Mouse (Mus musculus) mesoderm, embryonic 11.5 days (tissue): ENCODE results near the gene Hist1h3i.
A peak's percentile ranks its signal among the peaks of the same experiment; 100 is the strongest.

ENCODE experiments used
- DNase-seq: peaks from one replicate; pipeline ENCODE4 v3.0.0-alpha.2; 2012; ENCODE audit warnings: low read depth, low spot score

Gene Hist1h3i

GRCm38 (mm10) chr13:21734010-21734905, 48.9 kb downstream of the Hist1h3i start:
- DNase-seq = peak; percentile 95

DNA sequence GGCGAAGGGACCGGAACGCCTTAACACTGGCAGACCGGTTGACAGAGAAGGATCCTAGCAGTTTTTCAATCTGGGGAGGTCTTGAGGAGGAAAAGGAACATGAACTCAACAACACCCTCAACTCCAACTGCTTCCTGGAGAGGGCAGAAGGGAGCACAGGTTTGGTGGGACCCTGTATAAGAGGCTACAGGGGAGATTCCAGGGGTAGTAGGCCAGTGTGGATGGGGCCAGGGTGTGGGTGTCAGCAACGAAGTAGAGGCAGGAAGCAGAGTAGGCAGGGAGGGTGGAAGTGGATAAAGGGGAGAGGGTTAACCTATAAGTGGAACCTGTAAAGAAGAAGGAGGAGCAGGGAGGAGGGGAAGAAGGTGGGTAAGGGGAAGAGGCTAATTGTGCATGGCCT, 49.7 kb downstream of the Hist1h3i start:
- peak; percentile 54 for DNase-seq
